Mouse (Mus musculus) ES-E14 (cell line): ENCODE results near the gene Cavin4. TPM values are rescaled to one million over a fixed set of nuclear protein-coding genes. Genes with fewer than 3 reads are reported as not detected.
A peak's percentile ranks its signal among the peaks of the same experiment; 100 is the strongest.

ENCODE experiments used
- DNase-seq: peaks from one replicate; pipeline ENCODE4 v3.0.0-alpha.2; 2013; ENCODE audit warnings: low read depth, low spot score
- H3K27ac ChIP-seq: 2 replicates; pipeline ENCODE4 v1.5.1; 2012; ENCODE audit warnings: low read depth, mild to moderate bottlenecking, low read length, moderate library complexity, mixed read lengths; ENCODE audit not compliant: poor library complexity, insufficient read depth, severe bottlenecking
- H3K36me3 ChIP-seq: 2 replicates; pipeline ENCODE4 v1.6.1; 2012; ENCODE audit warnings: mild to moderate bottlenecking, low read length, moderate library complexity, mixed read lengths; ENCODE audit not compliant: control insufficient read depth, poor library complexity, insufficient read depth, severe bottlenecking
- H3K4me1 ChIP-seq, 2 experiments: fragments of 150-350 bp in 1 of 2; sonication (generic) in 1 of 2; 2 replicates each; pipeline ENCODE4 v1.6.1; 2012; ENCODE audit warnings: low read length in 2 of 2, mild to moderate bottlenecking in 1 of 2, mixed read lengths in 1 of 2; ENCODE audit not compliant: control insufficient read depth in 2 of 2, insufficient read depth in 2 of 2, poor library complexity in 1 of 2
- H3K4me3 ChIP-seq, 2 experiments: fragments of 150-350 bp in 1 of 2; sonication (generic) in 1 of 2; 2 replicates each; pipeline ENCODE4 v1.5.1; 2012; ENCODE audit warnings: low read length in 2 of 2, low read depth in 1 of 2, mild to moderate bottlenecking in 1 of 2, mixed read lengths in 1 of 2; ENCODE audit not compliant: insufficient read depth in 1 of 2, poor library complexity in 1 of 2, severe bottlenecking in 1 of 2
- H3K9ac ChIP-seq: 2 replicates; pipeline ENCODE4 v1.6.1; 2012; ENCODE audit warnings: low read depth, mild to moderate bottlenecking, low read length, mixed read lengths; ENCODE audit not compliant: poor library complexity, insufficient read depth, severe bottlenecking
- H3K9me3 ChIP-seq: fragments of 150-350 bp; sonication (generic); 2 replicates; pipeline ENCODE4 v1.6.1; 2012; ENCODE audit warnings: low read depth, mild to moderate bottlenecking, low read length; ENCODE audit not compliant: control insufficient read depth, insufficient read depth
- CHD2 ChIP-seq: IDR thresholded peaks from 2 replicates; pipeline ENCODE4 v1.6.1; 2014; ENCODE audit warnings: mild to moderate bottlenecking, low read depth, low read length, inconsistent platforms
- HCFC1 ChIP-seq: IDR thresholded peaks from 2 replicates; pipeline ENCODE4 v1.6.1; 2012; ENCODE audit warnings: low read length, inconsistent platforms, borderline replicate concordance; ENCODE audit not compliant: insufficient read depth
- MAFK ChIP-seq: IDR thresholded peaks from 2 replicates; pipeline ENCODE4 v1.6.1; 2014; ENCODE audit warnings: mild to moderate bottlenecking, low read depth, low read length, inconsistent platforms; ENCODE audit not compliant: insufficient read depth
- ZC3H11A ChIP-seq: IDR thresholded peaks from 2 replicates; pipeline ENCODE4 v1.6.1; 2012; ENCODE audit warnings: low read depth, mild to moderate bottlenecking, inconsistent platforms, low read length, borderline replicate concordance
- ZNF384 ChIP-seq: IDR thresholded peaks from 2 replicates; pipeline ENCODE4 v1.6.1; 2012; ENCODE audit warnings: low read depth, low read length, inconsistent platforms
- in situ Hi-C, 2 experiments: fragments of 600-800 bp; cut with MboI; formaldehyde crosslinking; loops; one replicate each; pipeline ENCODE4 v1.15.1; 2025; ENCODE audit warnings: low sequenced_read_pairs in 2 of 2, inconsistent platforms in 1 of 2; ENCODE audit not compliant: unreplicated experiment in 2 of 2
- total RNA-seq: library from RNA; depleted of rRNA; stranded (reverse); fragments of 300-350 nt; gene quantifications from 2 replicates; pipeline ENCODE4 v1.2.3, GENCODE M21; 2012; rRNA removed

The Cavin4 gene
- 6.8 and 7.9 TPM in 2 replicates for total RNA-seq

- H3K4me3 ChIP-seq: no peak within 1 kb of the TSS
- DNase-seq: no peak
- H3K9ac ChIP-seq: no peak within 1 kb of the TSS
- H3K36me3 ChIP-seq: peaks cover 21% of the 10 kb centered on the region
- H3K27ac ChIP-seq: no peak within 1 kb of the TSS
- no peak for TF ChIP-seq CHD2
- no peak for TF ChIP-seq ZC3H11A
- TF ChIP-seq ZNF384: no peak
- no peaks in the 10 kb centered on the region for H3K4me1 ChIP-seq
- no peaks in the 10 kb centered on the region for H3K9me3 ChIP-seq
- in situ Hi-C loops: no loop called here
Measured at GRCm38 (mm10) chr4:48663271-48663670, at the start of gene Cavin4. Gene Cavin4, plus strand, starts transcription at chr4:48663514.

- Histone ChIP-seq H3K4me3 (no peak overlapping the region), H3K9me3 (no peaks in the 10 kb centered on the region), H3K9ac (no peak overlapping the region), H3K36me3 (peaks cover 16% of the 10 kb centered on the region), H3K4me1 (peaks cover 0 to 6% of the 10 kb centered on the region in 2 experiments; a peak in 3 of 4 replicates), H3K27ac (no peak overlapping the region)
- TF ChIP-seq HCFC1 (no peak), ZNF384 (no peak), ZC3H11A (no peak), MAFK (no peak), CHD2 (no peak)
- DNase-seq: no peak
- in situ Hi-C loops: no loop called here
Measured at GRCm38 (mm10) chr4:48615483-48615882, 47.8 kb upstream of the Cavin4 start.

GRCm38 (mm10) chr4:48617201-48617600 is 46.1 kb upstream of the Cavin4 start:
- Histone ChIP-seq H3K9ac (peak overlapping the region; percentile 47; the same call in 1 of the 2 replicates), H3K4me3 (no peak overlapping the region), H3K9me3 (no peaks in the 10 kb centered on the region), H3K4me1 (peaks cover 0 to 12% of the 10 kb centered on the region in 2 experiments; a peak in 3 of 4 replicates), H3K27ac (peak overlapping the region; percentile 18; the same call in 1 of the 2 replicates), H3K36me3 (peaks cover 21% of the 10 kb centered on the region)
- in situ Hi-C loops: no loop called here
- DNase-seq: no peak
- TF ChIP-seq CHD2 (no peak), MAFK (no peak), HCFC1 (no peak), ZNF384 (no peak), ZC3H11A (no peak)

- in situ Hi-C loops: no loop called here
- H3K36me3 ChIP-seq: peaks cover 21% of the 10 kb centered on the region
- H3K4me3 ChIP-seq: no peak overlapping the region
- no peak overlapping the region for H3K9ac ChIP-seq
- peaks cover 0 to 15% of the 10 kb centered on the region in 2 experiments; a peak in 3 of 4 replicates for H3K4me1 ChIP-seq
- no peaks in the 10 kb centered on the region for H3K9me3 ChIP-seq
- no peak for TF ChIP-seq CHD2
- TF ChIP-seq ZC3H11A: no peak
- TF ChIP-seq MAFK: no peak
- no peak for TF ChIP-seq HCFC1
- TF ChIP-seq ZNF384: no peak
- no peak overlapping the region for H3K27ac ChIP-seq
- DNase-seq: no peak
Measured at GRCm38 (mm10) chr4:48620121-48620520, 43.2 kb upstream of the Cavin4 start.

GRCm38 (mm10) chr4:48622246-48622645 is 41.1 kb upstream of the Cavin4 start:
- no peak for TF ChIP-seq ZC3H11A
- no peak for TF ChIP-seq ZNF384
- TF ChIP-seq HCFC1: no peak
- TF ChIP-seq MAFK: no peak
- TF ChIP-seq CHD2: no peak
- Histone ChIP-seq H3K4me1 (peaks cover 0 to 14% of the 10 kb centered on the region in 2 experiments; a peak in 3 of 4 replicates), H3K27ac (no peak overlapping the region; the same call in 1 of the 2 replicates), H3K9ac (no peak overlapping the region), H3K4me3 (no peak overlapping the region), H3K36me3 (peaks cover 15% of the 10 kb centered on the region), H3K9me3 (no peaks in the 10 kb centered on the region)
- in situ Hi-C loops: no loop called here
- no peak for DNase-seq
